Mouse (Mus musculus): ENCODE data around the gene Slc38a10.

Gene Slc38a10

DNA sequence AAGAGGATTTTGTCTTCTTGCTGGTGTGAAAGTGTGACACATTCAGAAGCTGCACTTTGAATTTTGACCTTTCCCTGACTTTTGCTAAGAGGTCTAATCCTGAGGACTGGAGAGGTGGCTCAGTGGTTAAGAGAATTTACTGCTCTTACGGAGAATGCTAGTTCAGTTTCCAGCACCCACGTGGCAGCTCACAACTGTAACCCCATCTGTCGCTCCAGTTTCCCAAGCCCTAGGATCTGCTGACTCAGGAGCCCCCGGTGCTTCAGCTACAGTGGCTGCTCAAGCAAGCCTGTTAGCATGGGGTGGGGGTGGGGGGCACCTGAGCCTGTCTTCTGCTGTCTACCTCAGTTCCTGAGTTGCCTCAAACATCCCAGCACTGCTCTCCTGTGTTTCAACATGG, 28.2 kb upstream of the Slc38a10 start:
- no peak for DNase-seq (ENCODE audit: extremely low read depth, insufficient read length, low spot score)

- DNase-seq (ENCODE audit: extremely low read depth, insufficient read length, low spot score), result no peak
These were observed 24.8 kb upstream of the Slc38a10 start for GRCm38 (mm10) chr11:120175948-120176347.

- DNase-seq (ENCODE audit: extremely low read depth, insufficient read length, low spot score), result no peak
These were observed 22.1 kb upstream of the Slc38a10 start for GRCm38 (mm10) chr11:120173213-120173612.

GRCm38 (mm10) chr11:120171168-120171567, 20.0 kb upstream of the Slc38a10 start:
- DNase-seq (ENCODE audit: extremely low read depth, insufficient read length, low spot score), result no peak

DNA sequence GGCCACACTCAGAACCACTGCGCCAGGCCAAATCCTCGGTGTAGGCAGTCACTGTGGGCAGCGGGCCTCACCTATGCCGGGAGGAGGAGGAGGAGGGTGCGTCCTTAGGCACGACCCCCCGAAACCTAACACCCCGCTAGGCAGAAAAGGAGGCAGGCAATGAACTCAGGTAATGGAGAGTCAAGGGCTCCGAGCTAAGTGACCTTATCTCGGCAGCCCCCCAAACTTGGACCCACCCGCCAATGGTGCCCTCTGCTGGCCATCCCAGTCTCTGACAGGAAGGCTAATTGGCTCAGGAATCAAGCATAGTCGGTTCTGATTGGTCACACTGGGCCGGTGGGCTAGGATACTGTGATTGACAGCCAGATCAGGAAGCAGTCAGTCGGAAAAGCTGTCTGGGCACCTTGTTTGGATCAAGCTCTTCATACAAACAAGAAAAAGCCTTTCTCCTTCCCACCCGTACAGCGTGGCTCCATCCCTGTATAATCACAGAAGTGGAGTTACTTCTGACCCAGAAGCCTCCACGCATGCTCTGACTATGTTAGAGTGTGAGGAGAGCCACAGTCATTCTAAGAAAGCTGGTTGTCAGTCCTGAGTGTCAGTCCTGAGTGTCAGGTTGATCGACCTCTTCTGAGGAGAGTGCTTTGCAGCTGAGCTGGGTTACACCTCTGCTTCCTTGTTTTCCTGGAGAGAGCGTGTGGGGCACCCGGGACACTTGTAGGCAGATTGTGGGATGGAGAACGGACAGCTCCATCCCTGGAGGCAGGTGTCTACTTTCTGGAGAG, 18.3 kb upstream of the Slc38a10 start:
- no peak for DNase-seq (ENCODE audit: extremely low read depth, insufficient read length, low spot score)

GRCm38 (mm10) chr11:120168516-120168915, 17.4 kb upstream of the Slc38a10 start:
- DNase-seq (ENCODE audit: extremely low read depth, insufficient read length, low spot score), result no peak

- no peak for DNase-seq (ENCODE audit: extremely low read depth, insufficient read length, low spot score)
These were observed 16.8 kb upstream of the Slc38a10 start for GRCm38 (mm10) chr11:120167921-120168356.

DNA sequence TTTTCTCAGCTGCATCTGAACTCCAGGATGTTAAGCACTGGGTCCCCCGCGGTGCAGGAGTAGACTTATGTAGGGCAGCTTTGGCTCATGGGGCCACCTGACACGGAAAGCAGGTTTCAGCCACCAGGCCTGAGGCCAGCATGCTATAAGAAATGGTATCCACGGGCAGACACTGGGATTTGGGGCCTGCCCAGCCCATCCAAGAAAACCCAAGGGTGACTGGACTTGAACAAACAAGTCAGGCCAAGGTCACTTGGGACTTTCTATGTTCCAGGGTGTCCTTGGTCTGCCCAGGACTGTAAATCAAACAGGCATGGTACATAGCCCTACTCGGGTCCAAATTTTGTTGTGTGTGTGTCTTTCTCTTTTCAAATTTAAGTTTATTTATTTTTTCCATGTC, 15.9 kb upstream of the Slc38a10 start:
- DNase-seq (ENCODE audit: extremely low read depth, insufficient read length, low spot score), result no peak

DNA sequence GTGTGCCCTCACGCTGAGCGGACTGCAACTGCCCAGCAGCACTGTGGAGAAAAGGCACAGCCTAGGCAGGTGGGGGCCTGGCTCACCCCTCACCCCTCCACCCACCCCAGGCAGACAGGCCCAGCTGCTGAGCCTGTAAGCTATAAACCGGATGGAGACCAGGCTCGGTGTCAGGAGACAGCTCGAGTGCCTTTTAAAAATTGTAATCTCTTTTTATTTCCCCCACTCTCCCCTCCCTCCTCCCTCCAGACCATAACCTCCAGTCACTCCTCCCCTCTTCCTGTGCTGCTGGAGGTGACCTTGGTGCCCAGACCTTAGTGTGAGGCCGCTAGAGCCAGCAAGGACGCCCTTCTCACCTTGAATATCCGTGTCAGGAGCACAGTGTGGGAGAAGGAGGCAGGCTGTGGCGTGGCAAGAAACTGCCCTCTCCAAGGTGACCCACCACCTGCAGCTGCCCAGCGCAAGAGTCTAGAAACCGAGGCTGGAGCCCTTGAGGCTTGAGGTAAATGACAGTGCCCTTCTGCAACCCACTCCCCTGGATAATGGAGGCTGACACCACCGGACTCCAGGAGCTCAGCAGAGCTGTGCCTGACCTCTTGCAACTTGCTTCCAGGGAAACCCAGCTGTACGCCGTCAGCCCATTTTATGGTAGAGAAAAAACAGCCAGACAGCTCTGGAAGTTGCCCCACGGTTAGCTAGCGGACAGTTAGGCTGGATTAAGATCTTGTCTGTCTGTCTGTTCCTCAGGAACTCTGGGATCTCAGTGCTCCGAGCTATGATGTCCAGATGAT, 13.5 kb upstream of the Slc38a10 start:
- DNase-seq (ENCODE audit: extremely low read depth, insufficient read length, low spot score), result no peak

DNA sequence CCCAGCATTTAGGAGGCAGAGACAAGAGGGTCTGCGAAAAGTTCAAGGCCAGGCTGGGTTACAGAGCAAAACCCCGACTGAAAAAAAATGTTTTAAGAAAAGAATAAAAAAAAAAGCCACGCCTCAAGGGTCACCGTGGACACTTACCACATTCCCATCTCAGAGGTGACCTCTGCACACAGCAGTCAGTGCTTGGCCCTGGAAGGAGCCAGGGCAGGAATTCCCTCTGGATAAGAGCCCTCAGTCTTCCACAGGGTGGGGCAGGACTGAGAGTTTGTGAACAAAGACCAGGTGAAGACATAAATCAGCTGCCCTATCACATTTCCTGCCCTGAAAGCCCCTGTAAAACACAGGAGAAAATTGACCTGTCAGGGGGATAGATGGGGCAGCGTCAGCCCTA, 12.9 kb upstream of the Slc38a10 start:
- no peak for DNase-seq (ENCODE audit: extremely low read depth, insufficient read length, low spot score)

DNA sequence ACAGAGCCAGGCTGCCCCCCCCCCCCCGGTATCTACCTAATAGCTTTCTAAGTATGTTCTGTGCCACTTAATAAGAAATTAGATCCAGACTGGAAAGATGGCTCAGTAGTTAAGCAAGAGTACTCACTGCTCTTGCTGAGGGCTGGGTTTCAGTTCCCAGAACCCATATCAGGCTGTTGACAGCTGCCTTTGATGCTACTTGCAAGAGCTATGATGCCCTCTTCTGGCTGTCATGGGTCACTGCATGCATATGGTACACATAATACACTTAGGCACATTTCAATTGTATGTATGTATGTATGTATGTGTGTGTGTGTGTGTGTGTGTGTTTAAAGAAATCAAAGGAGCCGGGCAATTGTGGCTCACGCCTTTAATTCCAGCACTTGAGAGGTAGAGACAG, 12.1 kb upstream of the Slc38a10 start:
- DNase-seq (ENCODE audit: extremely low read depth, insufficient read length, low spot score), result no peak

- DNase-seq (ENCODE audit: extremely low read depth, insufficient read length, low spot score), result no peak
These were observed 10.1 kb upstream of the Slc38a10 start for GRCm38 (mm10) chr11:120161245-120161644.

DNA sequence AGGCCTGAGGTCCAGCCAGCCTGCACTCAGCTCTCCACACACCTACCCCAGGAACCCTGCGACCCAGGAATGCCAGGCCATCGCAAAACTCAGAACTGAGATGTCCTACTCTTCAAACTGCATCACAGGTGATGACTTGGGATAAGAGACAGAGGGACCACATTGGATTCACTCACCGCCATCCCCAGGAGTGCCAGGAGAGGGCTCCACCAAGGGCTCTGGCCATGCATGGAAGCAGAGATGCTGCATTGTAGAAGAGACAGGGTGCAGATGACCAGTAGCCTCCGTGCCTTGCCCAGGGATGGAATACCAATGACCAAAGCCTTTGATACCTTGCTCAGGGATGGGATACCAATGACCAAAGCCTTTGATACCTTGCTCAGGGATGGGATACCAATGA, 9.3 kb upstream of the Slc38a10 start:
- DNase-seq (ENCODE audit: extremely low read depth, insufficient read length, low spot score), result no peak

DNA sequence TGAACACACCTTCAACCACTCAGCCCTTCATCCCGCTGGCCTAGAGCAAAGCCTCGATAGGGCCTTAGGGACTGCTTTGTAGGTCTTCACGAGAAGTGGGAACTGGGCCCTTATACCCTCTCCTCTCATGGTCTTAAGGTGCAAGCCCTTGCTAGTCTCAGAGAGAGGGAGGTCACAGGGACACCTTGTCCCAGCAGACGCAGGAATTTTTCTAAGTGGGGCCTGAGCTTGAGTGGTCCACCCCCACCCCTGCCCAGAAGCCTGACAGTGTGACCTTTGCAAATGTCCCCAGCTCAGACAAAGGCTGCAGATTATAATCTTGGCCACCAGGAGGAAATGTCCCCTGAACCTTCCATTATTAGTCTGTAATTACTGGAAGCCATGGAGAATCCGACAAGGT, 8.5 kb upstream of the Slc38a10 start:
- no peak for DNase-seq (ENCODE audit: extremely low read depth, insufficient read length, low spot score)

GRCm38 (mm10) chr11:120158828-120159227, 7.7 kb upstream of the Slc38a10 start:
- no peak for DNase-seq (ENCODE audit: extremely low read depth, insufficient read length, low spot score)

- DNase-seq (ENCODE audit: extremely low read depth, insufficient read length, low spot score), result no peak
These were observed 570 bp downstream of the Slc38a10 start for GRCm38 (mm10) chr11:120150440-120151112.

- DNase-seq (ENCODE audit: extremely low read depth, insufficient read length, low spot score), result no peak
These were observed 1.5 kb downstream of the Slc38a10 start for GRCm38 (mm10) chr11:120149510-120150200.

DNA sequence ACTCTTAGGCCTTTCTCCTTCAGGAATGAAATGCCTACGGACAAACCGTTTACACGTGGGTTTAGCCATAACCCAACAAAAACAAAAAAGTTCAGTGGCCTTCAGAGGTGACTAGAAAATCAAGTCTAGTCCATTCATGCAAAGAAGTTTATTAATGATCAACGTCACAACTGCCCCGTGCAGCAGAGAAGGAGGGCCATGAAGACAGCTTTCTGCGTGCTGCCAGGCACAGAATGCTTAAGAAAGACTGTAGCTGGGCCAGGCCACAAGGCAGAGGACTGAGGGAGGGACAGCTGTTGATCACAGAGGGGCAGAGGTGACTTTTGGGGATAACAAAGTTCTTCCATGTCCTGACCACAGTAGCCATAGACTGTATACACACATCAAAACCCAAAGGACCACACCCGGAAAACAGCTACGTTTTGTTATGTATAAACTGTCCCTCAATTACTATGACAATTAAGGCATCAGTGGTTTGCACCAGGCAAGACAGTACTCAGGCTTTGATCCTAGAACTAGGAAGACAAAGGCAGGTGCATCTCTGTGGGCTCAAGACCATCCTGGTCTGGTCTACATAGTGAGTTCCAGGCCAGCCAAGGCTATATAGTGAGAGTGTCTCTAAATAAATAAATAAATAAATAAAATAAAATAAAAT, 2.8 kb downstream of the Slc38a10 start:
- DNase-seq (ENCODE audit: extremely low read depth, insufficient read length, low spot score), result no peak

GRCm38 (mm10) chr11:120143708-120144497, 7.2 kb downstream of the Slc38a10 start:
- DNase-seq (ENCODE audit: extremely low read depth, insufficient read length, low spot score), result no peak
